Mouse (Mus musculus): ENCODE results near the gene Them7. TPM values are rescaled to one million over a fixed set of nuclear protein-coding genes. Genes with fewer than 3 reads are reported as not detected.
A peak's percentile ranks its signal among the peaks of the same experiment; 100 is the strongest.

The Them7 gene
- total RNA-seq, 2 experiments from 2014 or later = not detected

DNA sequence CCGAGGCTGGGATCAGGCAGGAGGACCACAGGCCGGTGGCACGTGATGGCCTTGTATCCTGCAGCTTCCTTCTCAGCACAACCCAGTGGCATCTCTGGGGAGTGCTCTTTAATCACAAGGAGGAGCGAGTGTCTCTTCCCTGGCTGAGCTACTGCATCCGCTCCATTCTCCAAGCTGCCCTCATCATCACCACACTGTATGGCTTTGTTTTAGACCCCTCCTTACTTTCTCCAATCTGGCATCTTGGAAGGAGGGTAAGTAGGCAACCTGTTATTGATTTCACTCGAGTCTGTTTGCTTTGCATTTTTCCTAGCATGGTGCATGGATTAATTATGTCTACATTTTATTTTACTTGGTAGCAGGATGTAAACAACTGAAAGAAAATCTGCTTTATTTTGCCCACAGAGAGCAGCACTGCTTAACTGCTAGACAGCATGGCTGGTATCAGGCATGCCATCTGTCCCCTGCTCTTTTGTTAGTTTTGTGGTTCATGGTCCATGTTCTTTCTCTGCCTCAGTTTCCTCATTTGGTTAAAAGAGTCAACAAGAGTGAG, 79.9 kb downstream of the Them7 start:
- no peak for DNase-seq (ENCODE audit: low spot score in 2 of 2)

DNA sequence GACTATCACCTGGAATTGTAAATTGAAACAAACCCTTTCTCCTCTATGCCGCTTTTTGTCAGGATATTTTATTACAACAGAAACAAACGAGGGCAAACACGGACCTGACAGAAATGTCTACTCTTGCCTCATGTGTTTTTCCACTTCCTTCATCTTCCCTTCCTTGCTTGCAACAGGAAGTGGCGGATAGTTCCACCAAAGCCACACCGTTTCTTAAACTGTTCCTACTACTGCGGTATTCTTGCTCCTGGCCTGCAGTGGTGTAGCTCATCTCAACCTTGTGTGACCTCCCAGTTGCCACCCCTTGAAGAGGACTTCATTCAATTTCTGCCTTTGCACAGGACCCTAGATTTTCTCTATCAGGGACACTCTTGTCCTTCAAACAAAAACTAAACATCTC, 81.8 kb downstream of the Them7 start:
- DNase-seq (ENCODE audit: low spot score in 2 of 2) = no peak

GRCm38 (mm10) chr2:105311414-105311813, 87.3 kb downstream of the Them7 start:
- DNase-seq (ENCODE audit: low spot score in 2 of 2) = no peak

- DNase-seq (ENCODE audit: low spot score in 2 of 2) = no peak
These were observed 87.9 kb downstream of the Them7 start for GRCm38 (mm10) chr2:105311991-105312390.

GRCm38 (mm10) chr2:105313077-105313476, 89.0 kb downstream of the Them7 start:
- no peak for DNase-seq (ENCODE audit: low spot score in 2 of 2)

GRCm38 (mm10) chr2:105317556-105318184, 93.5 kb downstream of the Them7 start:
- no peak for DNase-seq (ENCODE audit: low spot score in 2 of 2)

DNA sequence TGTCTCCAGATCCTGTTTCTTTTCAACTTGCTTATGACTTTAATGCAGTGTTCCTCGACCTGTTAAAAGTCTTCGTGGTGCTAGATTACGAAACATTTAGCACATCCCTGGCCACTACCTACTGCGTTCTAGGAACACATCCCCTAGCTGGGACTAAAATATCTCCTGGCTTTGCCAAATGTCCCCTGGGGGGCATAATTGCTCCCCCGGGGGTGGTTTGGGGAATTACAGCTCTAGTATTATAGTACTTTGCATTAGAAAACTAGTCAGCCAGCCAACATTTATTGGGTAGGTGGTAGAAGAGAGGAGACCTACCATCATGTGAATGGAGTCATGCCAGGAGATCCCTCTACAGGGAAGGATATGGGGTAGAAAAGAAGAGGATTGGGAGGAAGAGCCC, 101.9 kb downstream of the Them7 start:
- no peak for DNase-seq (ENCODE audit: low spot score in 2 of 2)

- peak; percentile 31 to 62 for DNase-seq (ENCODE audit: low spot score in 2 of 2)
These were observed 105.9 kb downstream of the Them7 start for GRCm38 (mm10) chr2:105330024-105330423.

DNA sequence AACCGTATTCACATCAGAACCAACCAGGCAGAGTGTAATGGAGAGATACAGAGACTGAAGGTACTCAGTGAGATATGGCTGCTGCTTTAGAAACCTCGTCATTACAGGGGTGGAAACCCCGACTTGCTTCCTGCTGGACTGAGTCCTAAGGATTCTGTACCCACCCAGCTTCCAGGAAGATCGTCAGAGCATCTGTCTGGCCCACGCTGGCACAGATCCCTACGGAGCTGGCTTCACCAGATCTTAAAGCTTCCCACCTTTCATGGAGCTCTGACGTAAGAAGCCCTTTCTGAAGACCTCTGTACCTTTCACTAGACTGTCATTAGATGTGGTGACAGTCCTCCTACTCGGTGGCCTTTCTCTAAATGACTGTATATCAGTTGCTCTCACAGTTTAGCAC, 109.0 kb downstream of the Them7 start:
- DNase-seq (ENCODE audit: low spot score in 2 of 2) = no peak

DNA sequence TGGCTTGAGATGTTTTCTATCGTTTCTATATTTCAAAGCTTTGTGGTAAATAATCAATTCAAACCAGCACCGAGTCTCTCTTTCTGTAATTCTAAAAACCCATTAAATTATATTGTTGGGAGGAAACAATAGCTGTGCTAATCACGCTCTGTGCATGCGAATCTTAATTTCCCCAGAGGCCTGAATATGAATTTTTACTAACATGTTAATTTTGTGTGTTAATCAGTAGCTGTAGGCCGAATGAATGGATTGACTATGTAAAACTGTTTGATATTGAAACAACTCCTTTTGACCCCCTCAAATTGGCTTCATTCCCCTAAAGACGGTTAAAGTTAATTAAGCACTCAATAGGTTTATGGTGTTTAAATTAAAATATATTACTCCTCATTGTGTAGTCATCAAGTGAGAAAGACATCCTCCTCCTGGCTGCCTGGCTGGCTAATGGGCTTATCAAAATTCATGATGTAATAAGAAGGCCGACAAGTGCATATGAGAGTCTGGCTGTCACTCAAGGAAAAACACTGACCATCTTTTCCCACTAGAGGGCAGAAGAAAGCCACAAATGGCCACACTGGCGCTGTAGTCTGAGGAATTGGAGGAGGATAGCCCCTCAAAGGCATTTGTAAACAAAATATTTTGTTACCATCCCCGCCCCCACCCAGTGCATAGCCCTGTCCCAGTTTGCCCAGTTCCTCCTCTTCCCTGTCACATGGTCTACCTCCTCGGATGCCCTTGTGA, 110.0 kb downstream of the Them7 start:
- DNase-seq (ENCODE audit: low spot score in 2 of 2) = peak; percentile 60 to 84

DNA sequence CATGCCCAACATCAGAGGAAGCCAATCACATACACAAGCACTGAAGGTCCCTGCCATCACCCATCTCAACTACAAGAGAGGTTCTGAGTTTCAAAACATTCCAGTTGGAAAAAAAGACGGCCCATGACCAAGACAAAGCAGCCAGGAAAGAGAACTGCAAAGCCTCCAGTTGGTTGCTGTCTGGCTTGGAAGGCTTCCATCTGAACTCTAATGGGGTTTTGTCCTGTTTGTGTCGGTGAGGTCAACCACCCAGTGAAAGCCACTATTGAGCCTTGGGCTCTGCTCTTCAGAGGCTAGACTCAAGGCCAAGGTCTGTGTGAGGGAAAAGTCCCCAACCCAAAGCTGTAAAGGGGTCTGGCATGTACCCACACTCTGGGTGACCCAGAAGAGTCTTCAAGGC, 111.5 kb downstream of the Them7 start:
- no peak for DNase-seq (ENCODE audit: low spot score in 2 of 2)

- DNase-seq (ENCODE audit: low spot score in 2 of 2) = no peak
These were observed 112.4 kb downstream of the Them7 start for GRCm38 (mm10) chr2:105336314-105337027.

GRCm38 (mm10) chr2:105337171-105337875, 113.2 kb downstream of the Them7 start:
- peak in 1 of 2 experiments; percentile 53 for DNase-seq (ENCODE audit: low spot score in 2 of 2)

DNA sequence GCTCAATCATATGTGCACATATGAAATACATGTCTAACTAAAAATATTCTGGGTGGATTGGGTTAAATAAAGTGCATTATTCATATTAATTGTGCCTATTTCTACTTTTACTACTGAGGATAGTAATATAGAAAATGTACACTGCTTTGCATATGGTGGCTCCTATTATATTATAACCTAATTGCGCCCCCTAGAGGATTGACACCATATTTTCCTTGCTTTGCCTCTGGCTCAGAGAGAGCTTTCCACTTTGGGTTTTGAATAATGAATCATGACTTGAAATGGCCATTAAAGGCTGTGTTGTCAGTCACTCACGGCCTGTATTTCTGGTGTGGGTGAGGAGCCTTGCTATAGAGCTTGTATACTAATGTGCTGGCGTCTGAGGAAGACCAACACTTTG, 115.9 kb downstream of the Them7 start:
- DNase-seq (ENCODE audit: low spot score in 2 of 2) = no peak

DNA sequence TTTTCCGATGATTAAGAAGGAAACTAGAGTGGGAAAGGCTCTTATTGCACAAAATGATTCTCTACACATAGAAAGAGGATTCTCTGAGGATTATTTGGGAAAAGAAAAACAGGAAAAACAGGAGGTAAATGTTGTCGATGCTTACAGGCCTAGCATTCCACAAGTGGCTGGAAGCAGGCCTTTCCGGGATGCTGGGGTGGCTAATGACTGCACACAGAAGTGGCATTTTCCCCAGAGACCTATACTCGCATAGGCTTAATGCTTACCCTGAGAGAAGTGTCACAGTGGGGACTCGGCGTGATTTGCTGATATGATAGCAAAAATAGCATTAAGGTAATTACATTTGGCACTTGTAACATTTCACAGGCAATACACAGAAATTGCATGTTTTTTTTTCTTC, 124.8 kb downstream of the Them7 start:
- DNase-seq (ENCODE audit: low spot score in 2 of 2) = no peak

DNA sequence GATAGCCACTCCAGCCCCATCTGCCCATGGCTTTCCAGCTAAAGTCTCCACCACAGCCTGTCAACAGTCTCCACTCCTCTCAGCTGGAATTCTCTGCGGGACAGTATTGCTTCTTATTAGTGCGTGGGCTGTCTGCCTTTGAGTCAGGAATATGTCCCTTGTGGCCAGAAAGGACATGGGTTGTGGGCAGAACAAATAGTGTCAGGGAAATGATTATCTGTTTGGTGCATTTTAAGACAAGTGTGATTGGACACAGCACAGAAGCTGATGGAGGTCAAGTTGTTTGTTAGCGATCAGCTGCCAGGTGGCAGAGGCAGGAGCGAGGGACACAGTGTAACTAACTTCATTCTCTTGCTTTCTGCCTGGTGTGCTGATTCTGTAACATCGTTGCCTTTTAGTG, 132.7 kb downstream of the Them7 start:
- no peak for DNase-seq (ENCODE audit: low spot score in 2 of 2)

- DNase-seq (ENCODE audit: low spot score in 2 of 2) = no peak
These were observed 133.9 kb downstream of the Them7 start for GRCm38 (mm10) chr2:105358040-105358439.

DNA sequence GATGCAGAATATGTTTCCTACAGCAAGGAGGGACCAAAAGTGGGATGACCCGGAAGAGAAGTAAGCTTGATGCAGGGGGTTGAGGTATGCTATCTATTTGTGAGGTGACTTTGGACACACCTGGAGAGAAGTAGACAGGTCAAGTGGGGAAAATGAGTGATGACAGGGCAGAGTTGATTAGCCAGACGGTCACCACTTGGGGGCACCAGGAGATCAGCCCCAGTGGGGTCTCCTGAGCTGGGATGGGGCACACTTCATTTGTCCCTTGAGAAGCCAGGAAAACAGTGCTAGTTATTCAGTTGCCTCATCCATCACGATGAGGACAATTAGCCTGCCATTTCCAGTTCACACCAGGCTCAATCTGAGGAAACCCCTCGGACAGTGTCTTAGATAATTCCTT, 143.5 kb downstream of the Them7 start:
- DNase-seq (ENCODE audit: low spot score in 2 of 2) = no peak

DNA sequence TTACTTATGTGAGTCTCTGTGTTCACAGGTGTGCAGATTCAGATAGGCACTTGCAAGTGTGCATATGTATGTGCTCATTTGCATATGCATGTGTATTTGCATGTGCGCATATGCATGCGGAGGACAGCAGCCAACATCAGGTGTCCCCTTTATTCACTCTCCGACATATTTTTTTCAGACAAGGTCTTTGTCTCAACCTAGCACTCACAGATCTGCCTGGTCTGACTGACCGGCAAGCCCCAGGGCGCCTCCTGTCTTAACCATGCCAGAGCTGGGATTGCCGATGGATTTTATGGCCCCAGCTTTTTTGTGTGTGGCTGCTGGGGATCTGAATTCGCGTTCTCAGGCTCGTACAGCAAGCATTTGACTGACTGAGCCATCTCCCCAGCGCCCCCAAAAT, 146.1 kb downstream of the Them7 start:
- DNase-seq (ENCODE audit: low spot score in 2 of 2) = no peak

DNA sequence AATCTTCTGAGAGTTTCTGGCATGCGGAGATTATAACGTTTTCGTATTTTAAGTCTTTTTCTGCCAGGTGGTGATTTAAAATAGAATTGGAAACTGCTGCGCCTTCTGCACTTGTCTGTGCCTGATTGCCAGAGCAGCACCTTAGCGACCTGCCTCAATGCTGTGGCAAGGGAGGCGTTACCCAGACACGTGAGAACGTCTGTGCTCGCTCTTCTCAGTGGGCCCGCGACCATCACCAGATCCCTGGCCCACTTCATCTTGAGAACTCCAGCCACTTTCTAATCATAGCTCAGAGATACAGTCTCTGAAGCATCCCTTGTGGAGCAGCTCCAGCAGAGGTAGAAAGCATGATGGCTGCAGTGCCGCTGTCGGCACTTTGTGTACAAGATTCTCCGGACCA, 146.6 kb downstream of the Them7 start:
- DNase-seq (ENCODE audit: low spot score in 2 of 2) = no peak

GRCm38 (mm10) chr2:105372156-105372555, 148.0 kb downstream of the Them7 start:
- no peak for DNase-seq (ENCODE audit: low spot score in 2 of 2)
